Mouse (Mus musculus) kidney, embryonic 16.5 days (tissue): ENCODE measurements around the gene Ypel1. TPM values are rescaled to one million over a fixed set of nuclear protein-coding genes. Genes with fewer than 3 reads are reported as not detected.

ENCODE experiments used
- ATAC-seq: fragments of 200-750 bp; cut with Nextera tagmentation; 2 replicates; pipeline ENCODE4 v1.8.0; 2017; ENCODE audit warnings: moderate TSS enrichment; ENCODE audit not compliant: low FRiP score, low TSS enrichment
- H3K27ac ChIP-seq: fragments of 300-500 bp; sonication (generic); 2 replicates; pipeline ENCODE4 v1.5.1; 2014; ENCODE audit warnings: low read length
- H3K27me3 ChIP-seq: fragments of 300-500 bp; sonication (generic); 2 replicates; pipeline ENCODE4 v1.6.1; 2014; ENCODE audit warnings: low read length, control low read depth, mixed read lengths; ENCODE audit not compliant: insufficient read depth
- H3K36me3 ChIP-seq: fragments of 300-500 bp; sonication (generic); 2 replicates; pipeline ENCODE4 v1.6.1; 2014; ENCODE audit warnings: low read length, control low read depth, mixed read lengths; ENCODE audit not compliant: insufficient read depth
- H3K4me1 ChIP-seq: fragments of 300-500 bp; sonication (generic); 2 replicates; pipeline ENCODE4 v1.6.1; 2014; ENCODE audit warnings: low read length, control low read depth, mixed read lengths; ENCODE audit not compliant: insufficient read depth
- H3K4me2 ChIP-seq: fragments of 300-500 bp; sonication (generic); replicated peaks from 2 replicates; pipeline ENCODE4 v1.6.1; 2014; ENCODE audit warnings: low read depth, low read length
- H3K4me3 ChIP-seq: fragments of 300-500 bp; sonication (generic); 2 replicates; pipeline ENCODE4 v1.5.1; 2014; ENCODE audit warnings: mild to moderate bottlenecking, low read length
- H3K9ac ChIP-seq: fragments of 300-500 bp; sonication (generic); replicated peaks from 2 replicates; pipeline ENCODE4 v1.6.1; 2014; ENCODE audit warnings: low read length
- H3K9me3 ChIP-seq: fragments of 300-500 bp; sonication (generic); 2 replicates; pipeline ENCODE4 v1.6.1; 2016; ENCODE audit warnings: low read length, control low read depth
- WGBS: fragments of 180-500 bp; shearing (Covaris S2); extraction: QIAGEN DNeasy Blood & Tissue Kit; methylation state at CpG from one replicate; pipeline ENCODE4 v1.1.7; 2014; 5-methylcytosine and 5-hydroxymethylcytosine counted together
- polyA plus RNA-seq: library from polyadenylated mRNA; unstranded; fragments of >200 nt; fragmentation: Nextera tagmentation; extraction: Ambion mirVana; gene quantifications from 2 replicates; pipeline ENCODE4 v1.2.1, GENCODE M21; 2015

Gene Ypel1
- polyA plus RNA-seq, 1 experiment from 2014 or later = 44.8 TPM

DNA sequence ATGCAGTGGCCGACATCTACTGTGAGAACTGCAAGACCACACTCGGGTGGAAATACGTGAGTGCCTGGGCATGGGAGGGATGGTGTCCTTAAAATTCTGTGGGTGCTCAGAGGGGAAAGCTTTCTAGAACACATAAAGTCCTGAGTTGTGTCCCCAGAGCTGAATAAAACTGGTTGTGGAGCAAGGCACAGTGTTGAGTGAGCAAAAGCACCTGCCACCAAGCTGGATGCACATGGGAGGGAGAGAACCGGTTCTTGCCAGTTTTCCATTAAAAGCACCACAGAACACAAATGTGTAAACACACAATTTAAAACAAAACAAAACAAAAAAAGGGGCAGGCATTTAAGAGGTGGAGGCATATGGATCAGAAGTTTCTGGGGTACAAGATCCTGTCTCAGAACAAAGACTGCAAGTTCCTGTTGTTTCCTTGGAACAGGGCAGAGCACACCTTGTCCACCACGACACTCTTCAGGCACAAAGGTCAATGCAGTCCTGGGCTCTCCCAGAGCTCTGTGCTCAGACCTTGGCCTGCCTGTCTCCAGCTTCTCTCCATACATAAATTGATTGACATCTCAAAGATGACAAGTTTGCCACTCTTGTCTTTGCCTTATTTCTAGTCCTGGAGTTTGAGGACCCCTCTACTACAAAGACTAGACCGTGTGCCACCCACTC is 12.8 kb downstream of the Ypel1 start:
- Histone ChIP-seq H3K36me3 (peaks cover 38% of the 10 kb centered on the region), H3K27ac (no peak overlapping the region)
- ATAC-seq = no peak

DNA sequence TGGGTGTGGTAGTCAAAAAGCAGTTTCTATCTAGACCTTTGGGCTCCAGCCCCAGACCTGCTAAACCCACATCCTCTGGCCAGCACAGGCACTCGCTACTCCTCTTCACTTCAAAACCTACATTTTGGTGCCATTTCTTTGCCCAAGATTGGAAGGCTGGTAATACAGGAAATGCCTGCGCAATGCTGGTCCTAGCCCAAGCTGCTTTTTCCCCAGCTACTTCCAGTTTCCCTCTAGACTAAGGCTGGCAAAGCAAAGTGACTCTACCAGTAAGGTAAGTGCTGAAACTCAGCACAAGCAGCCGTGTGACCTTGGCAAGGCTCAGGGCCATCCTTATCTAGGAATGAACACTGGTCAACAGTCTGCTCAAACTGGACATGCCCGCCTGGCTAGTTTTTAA is 16.1 kb downstream of the Ypel1 start:
- no peak for ATAC-seq
- 92% methylated on average over 4 of the region's 4 CpGs for whole genome bisulfite sequencing
- H3K27me3 ChIP-seq = no peaks in the 10 kb centered on the region

More for the DNA sequence above, 12.8 kb downstream of the Ypel1 start:
- Histone ChIP-seq H3K4me1 (no peaks in the 10 kb centered on the region), H3K4me3 (no peak overlapping the region), H3K9me3 (no peaks in the 10 kb centered on the region), H3K9ac (no peak overlapping the region), H3K27me3 (no peaks in the 10 kb centered on the region), H3K4me2 (no peak overlapping the region)
- WGBS = 82% methylated on average over 6 of the region's 6 CpGs

DNA sequence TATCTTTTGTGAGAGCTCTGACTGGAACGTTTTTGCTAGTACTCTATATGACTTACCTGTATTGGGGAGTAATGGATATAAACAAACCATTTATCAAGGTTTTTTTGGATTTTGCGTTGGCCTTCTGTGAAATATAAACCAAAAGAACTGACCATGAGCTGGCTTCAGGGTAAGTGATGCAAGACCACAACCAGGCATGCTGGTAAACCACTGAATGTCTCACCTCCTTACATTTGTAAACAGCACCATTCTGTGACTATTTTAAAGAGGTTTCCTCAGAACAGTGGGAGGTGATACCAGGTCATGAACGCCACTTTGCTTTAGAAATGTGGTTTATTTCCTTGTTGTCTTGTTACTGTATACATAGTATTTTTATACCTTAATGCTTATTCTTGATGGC is 16.7 kb downstream of the Ypel1 start:
- Histone ChIP-seq H3K4me1 (no peaks in the 10 kb centered on the region), H3K27ac (no peak overlapping the region), H3K27me3 (no peaks in the 10 kb centered on the region), H3K36me3 (peaks cover 60% of the 10 kb centered on the region), H3K4me3 (no peak overlapping the region), H3K9me3 (no peaks in the 10 kb centered on the region), H3K4me2 (no peak overlapping the region), H3K9ac (no peak overlapping the region)
- ATAC-seq = no peak
- WGBS = 83% methylated on average over 3 of the region's 3 CpGs

More for the DNA sequence above, 16.1 kb downstream of the Ypel1 start:
- Histone ChIP-seq H3K9me3 (no peaks in the 10 kb centered on the region), H3K4me3 (no peak overlapping the region), H3K4me2 (no peak overlapping the region), H3K9ac (no peak overlapping the region), H3K4me1 (no peaks in the 10 kb centered on the region), H3K27ac (no peak overlapping the region), H3K36me3 (peaks cover 59% of the 10 kb centered on the region)

DNA sequence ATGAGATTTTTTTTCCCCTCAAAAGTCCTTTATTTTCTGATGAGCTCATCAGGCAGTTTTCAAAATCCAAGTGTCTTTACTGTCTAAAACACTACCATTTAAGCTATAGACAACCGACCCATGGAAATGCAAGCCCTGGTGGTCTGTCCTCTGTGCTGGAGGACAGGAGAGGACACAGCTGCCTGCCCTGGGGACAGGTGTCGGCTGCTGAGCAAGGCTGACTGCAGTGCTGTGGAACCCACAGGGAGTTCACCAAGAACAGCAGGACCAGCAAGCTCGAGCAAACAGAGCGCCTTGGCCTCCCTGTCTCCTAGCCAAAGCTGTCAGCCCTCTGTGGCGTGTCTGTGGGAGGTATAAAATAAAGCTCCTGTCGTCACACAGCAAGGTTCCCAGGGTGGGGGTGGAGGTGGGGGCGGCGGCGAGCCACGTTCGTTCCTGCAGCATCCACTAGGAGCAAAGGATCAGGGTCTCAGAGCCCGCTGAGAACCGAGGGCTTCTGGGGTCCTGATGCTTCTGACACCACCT is 17.2 kb downstream of the Ypel1 start:
- Histone ChIP-seq H3K9ac (no peak overlapping the region), H3K27ac (no peak overlapping the region), H3K36me3 (peaks cover 62% of the 10 kb centered on the region), H3K9me3 (no peaks in the 10 kb centered on the region), H3K27me3 (no peaks in the 10 kb centered on the region), H3K4me2 (no peak overlapping the region), H3K4me3 (no peak overlapping the region), H3K4me1 (no peaks in the 10 kb centered on the region)
- 66% methylated on average over 13 of the region's 13 CpGs for WGBS
- no peak for ATAC-seq

DNA sequence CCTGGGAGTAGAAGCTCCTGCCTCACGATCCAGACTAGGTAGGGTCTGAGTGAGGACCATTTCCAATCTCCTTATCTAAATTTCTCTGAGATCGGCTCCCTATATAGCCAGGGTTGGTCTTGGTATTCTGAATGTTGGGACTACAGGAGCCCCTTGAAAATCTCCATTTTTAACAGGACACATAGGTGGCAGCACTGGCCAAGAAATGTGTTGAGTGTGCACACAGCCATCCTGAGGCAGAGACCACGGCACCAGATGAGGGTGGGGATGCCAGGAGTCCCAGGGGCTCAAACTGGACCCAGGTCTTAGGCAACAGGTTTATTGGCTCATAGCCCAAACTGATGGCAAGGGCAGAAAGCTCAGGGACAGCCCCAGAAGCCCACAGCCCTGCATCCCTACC is 18.9 kb downstream of the Ypel1 start:
- ATAC-seq = no peak
- no peaks in the 10 kb centered on the region for H3K9me3 ChIP-seq
- no peak overlapping the region for H3K4me3 ChIP-seq
- no peak overlapping the region for H3K27ac ChIP-seq
- no peaks in the 10 kb centered on the region for H3K27me3 ChIP-seq
- peaks cover 69% of the 10 kb centered on the region for H3K36me3 ChIP-seq
- 75% methylated on average over 3 of the region's 3 CpGs for WGBS
- H3K4me2 ChIP-seq = no peak overlapping the region
- H3K9ac ChIP-seq = no peak overlapping the region
- H3K4me1 ChIP-seq = no peaks in the 10 kb centered on the region

DNA sequence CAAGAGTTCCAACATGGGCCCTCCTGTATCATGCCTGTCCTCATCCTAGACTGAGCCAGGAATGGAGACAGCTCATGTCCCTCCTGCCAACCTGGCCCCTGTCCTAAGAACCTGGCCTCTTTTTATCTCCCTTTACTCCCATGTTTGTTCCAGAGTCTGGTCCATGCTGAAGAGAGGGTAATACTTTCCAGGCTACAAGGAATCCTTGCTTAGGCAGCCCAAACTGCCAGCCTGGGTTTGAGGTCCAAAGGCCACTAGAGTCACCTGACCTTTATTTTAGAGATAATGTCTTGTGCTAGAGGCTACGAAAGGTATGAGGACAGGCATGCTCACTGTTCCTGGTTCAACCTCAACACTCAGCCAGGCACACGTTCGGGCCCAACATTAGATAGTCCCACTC is 27.4 kb downstream of the Ypel1 start:
- ATAC-seq = no peak
- no peak overlapping the region for H3K27ac ChIP-seq
- H3K4me3 ChIP-seq = no peak overlapping the region
- H3K4me1 ChIP-seq = no peaks in the 10 kb centered on the region
- no peaks in the 10 kb centered on the region for H3K27me3 ChIP-seq
- H3K36me3 ChIP-seq = peaks cover 79% of the 10 kb centered on the region
- no peak overlapping the region for H3K4me2 ChIP-seq
- WGBS = 92% methylated on average over 3 of the region's 3 CpGs
- H3K9me3 ChIP-seq = no peaks in the 10 kb centered on the region
- no peak overlapping the region for H3K9ac ChIP-seq

DNA sequence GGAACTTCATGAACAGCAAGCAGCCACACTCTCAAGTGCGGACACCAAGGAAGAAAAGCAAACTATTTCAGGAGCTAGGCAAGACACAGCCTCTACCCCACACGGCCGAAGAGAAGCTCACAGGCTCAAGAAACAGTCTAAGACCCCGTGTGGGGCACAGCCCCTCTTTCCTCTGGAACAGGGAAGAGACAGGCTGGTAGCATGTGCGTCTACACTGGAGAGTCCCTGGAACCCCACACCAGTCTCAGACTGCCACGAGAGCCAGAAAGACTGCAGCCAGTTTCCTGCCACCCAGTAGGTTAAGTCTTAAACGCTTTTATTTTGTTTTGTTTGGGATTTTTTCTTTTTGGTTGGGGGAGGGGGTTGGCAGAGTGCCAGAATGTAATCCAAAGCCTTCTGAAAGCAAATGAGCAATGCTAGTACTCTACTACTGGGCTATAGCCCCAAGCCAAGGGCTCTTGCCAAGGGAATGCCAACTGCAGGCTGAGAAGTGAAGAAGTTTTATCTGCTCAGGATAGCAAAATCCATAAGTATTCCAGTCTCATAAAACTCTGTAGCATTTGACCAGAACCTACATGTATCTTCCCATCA is 33.2 kb downstream of the Ypel1 start:
- no peaks in the 10 kb centered on the region for H3K9me3 ChIP-seq
- H3K4me1 ChIP-seq = peaks cover 8% of the 10 kb centered on the region; the same call in 1 of the 2 replicates
- H3K36me3 ChIP-seq = peaks cover 48% of the 10 kb centered on the region
- no peaks in the 10 kb centered on the region for H3K27me3 ChIP-seq
- no peak overlapping the region for H3K9ac ChIP-seq
- 60% methylated on average over 7 of the region's 7 CpGs for WGBS
- H3K27ac ChIP-seq = no peak overlapping the region
- H3K4me3 ChIP-seq = no peak overlapping the region
- ATAC-seq = no peak
- no peak overlapping the region for H3K4me2 ChIP-seq

DNA sequence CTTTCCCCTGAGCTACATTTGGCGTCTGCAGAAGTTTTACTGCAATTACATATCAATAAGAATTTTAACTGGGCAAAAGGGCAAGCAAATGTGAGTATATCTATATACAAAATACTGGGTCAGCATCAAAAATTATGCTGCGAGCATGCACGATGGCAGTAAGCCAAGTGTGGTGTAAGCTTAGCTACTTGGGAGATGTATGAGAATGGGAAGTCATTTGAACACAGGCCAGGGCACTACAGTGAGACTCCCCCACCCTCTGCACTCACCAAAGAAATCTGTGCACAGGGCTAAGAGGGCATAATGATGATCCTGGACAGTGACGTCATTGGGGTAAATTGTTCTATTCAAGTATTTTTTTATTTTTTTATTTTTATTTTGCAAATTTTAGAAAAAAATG is 35.1 kb downstream of the Ypel1 start:
- H3K27ac ChIP-seq = no peak overlapping the region

DNA sequence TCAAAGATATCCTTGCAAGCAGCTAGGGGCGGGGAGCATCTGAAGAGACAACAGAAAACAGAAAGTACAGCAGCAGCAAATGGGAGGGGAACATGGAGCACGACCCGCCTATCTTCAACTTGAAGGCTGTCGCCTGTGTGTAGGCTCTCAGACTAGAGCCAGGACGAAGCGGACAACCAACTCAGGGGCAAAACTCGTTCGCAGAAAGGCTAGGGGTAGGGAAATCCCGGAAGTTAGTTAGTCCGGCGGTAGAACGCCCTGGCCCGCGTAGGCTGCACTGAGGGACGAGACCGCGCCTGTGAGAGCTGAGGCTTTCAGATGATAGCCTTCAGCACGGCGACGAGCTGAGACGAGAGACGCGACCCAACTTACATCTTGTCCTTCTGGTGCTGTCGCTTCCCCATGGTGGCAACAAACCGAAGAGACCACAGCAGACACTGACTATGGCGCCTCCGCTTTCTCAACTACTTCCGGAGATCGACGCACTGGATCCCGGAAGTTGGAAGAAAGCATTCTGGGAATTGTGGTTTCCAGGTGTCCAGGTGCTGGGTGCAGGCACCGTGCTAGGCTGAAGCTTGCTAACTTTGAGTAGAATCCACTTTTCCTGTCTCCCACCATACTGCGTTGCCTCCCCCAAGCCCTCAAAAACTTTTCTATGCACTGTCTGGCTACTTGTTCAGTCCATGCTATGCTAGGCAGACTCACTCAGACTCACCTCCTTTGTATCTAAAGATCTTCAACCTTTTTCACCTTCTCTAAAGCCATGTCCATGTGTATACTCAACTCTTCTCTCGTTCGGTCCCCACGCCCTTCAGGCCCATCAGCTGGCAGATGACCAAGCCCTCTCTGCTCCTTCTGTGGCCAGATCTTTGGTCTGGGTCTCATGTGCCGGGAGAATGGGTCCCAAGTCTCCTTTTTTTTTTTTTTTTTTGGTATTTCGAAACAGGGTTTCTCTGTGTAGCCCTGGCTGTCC is 41.6 kb downstream of the Ypel1 start, which contains the start of gene Ppil2:
Gene Ppil2 (minus strand): TSS at position 487 of the 973 bp plus-strand sequence.
- ATAC-seq = peak; percentile 85
- Histone ChIP-seq H3K4me1 (peaks cover 9% of the 10 kb centered on the region), H3K9ac (peak within 1 kb of the TSS; percentile 72), H3K36me3 (peaks cover 38% of the 10 kb centered on the region), H3K4me2 (peak within 1 kb of the TSS; percentile 70), H3K27me3 (no peaks in the 10 kb centered on the region), H3K9me3 (no peaks in the 10 kb centered on the region), H3K27ac (peak within 1 kb of the TSS; percentile 16; the same call in 1 of the 2 replicates), H3K4me3 (peak within 1 kb of the TSS; percentile 78)
- WGBS = 6% methylated on average over 37 of the region's 38 CpGs

More for the DNA sequence above, 35.1 kb downstream of the Ypel1 start:
- no peak overlapping the region for H3K4me3 ChIP-seq
- H3K36me3 ChIP-seq = peaks cover 38% of the 10 kb centered on the region
- no peaks in the 10 kb centered on the region for H3K9me3 ChIP-seq
- WGBS = 68% methylated on average over 4 of the region's 4 CpGs
- H3K9ac ChIP-seq = no peak overlapping the region
- ATAC-seq = no peak
- H3K27me3 ChIP-seq = no peaks in the 10 kb centered on the region
- peaks cover 9% of the 10 kb centered on the region for H3K4me1 ChIP-seq
- H3K4me2 ChIP-seq = no peak overlapping the region
